Mouse (Mus musculus): ENCODE results near the gene Wdr24.
A peak's percentile ranks its signal among the peaks of the same experiment; 100 is the strongest.

The Wdr24 gene

GRCm38 (mm10) chr17:25831451-25832281, 8.2 kb downstream of the Wdr24 start:
- no peak for DNase-seq (ENCODE audit: inconsistent ontology term)

GRCm38 (mm10) chr17:25832436-25833290, 9.2 kb downstream of the Wdr24 start:
- DNase-seq (ENCODE audit: inconsistent ontology term), result peak; percentile 100

DNA sequence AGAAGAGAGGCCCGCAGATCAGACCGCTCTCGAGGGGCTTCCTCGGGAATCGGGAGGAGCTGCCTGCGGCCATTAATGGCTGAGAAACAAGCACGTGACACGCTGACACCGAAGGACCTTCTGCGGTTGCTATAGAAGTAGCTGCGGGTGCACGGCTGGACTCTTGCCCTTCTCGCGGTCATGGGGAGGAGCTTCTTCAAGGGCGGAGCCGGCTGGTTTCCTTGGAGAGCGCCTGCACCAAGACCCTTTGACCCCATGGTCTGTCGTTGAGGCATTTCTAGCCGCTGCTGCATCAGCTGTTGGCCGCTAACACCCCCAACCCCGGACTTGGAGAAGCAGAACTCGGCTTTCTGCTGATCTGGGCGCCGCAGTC, 9.8 kb downstream of the Wdr24 start, which contains the start of gene Stub1:
Stub1 (minus strand) TSS at position 114 of the 373 bp plus-strand sequence.
- peak; percentile 95 for DNase-seq (ENCODE audit: inconsistent ontology term)

- DNase-seq (ENCODE audit: inconsistent ontology term), result no peak
Observed at GRCm38 (mm10) chr17:25833961-25834594, 10.7 kb downstream of the Wdr24 start.

DNA sequence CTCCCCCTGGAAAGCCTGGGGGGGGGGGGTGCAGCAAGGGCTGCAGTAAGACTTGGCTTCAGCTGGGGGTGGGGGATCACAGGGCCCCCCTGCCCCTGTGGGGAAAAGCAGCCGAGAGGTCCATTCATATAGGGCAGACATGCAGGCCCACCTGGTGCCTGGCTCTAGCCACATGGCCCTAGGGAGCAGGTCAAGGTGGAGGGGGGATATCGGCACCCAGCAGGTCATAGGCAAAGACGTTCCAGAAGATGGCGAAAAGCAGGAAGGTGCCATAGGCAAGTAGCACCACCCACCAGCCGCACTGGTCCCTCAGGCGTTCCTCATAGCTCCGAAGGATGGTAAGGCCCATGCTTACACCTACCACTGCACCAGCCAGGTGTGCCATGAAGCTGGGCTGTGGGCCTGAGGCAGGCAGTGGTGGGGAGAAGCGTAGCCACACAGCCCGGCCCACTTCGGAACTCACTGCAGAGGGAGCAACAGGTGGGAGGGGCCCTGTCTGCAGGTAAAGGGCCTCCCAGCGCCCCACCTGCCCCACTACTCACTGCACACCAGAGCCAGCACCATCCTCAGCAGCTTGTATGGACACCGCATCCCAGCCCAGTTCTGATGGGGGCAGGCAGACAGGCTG, 11.3 kb downstream of the Wdr24 start:
- DNase-seq (ENCODE audit: inconsistent ontology term), result no peak

DNA sequence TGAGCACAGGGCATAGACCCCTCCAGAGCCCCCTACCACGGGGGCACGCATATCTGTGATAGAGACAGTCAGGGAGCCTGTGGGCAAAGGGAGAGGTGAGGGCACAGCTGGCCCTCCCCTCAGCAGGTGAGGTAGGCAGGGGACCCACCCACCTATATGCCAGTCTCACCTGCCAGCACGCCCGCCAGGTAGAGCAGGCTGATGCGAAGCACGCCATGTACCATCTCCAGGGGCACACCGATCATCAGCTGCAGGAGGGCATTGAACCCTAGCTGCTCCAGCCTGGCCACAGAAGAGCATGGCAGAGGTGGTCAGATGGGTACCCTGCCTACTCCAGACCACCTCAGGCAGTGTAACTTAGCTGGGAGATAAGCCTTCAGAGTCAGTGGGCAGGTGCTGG, 11.9 kb downstream of the Wdr24 start:
- no peak for DNase-seq (ENCODE audit: inconsistent ontology term)

GRCm38 (mm10) chr17:25835816-25836215, 12.4 kb downstream of the Wdr24 start:
- DNase-seq (ENCODE audit: inconsistent ontology term), result no peak

DNA sequence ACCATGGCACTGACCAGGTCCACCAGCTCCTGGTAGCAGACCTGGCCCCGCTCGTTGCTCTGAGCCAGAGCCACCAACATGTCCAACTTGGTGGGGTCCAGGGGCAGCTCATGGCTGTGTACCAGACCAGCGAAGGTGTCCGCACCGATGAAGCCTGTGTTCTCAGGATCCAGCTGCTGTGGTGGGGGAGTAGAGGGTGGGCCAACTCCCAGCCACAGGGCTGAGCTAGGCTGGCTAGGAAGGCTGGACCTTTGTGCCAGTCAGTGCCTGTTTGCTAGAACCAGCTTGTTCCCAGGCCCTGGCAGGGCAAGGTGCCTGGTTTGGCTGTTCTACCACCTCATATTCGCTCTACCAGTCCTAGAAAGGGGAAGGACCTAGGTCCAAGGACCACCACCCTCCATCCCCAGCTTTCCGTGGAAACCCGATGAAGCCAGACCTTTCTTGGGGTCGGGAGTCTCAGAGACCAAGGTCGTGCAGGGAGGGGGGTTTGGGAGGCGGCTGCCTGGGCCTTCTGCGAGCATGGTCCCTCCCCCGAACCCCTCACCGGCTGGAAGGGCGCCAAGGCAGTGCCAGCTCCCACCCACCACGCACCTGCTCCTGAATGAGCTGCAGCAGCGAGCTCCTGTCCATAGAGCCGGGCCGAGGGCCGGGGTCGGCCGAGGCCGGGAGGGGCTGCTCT, 13.1 kb downstream of the Wdr24 start:
- peak; percentile 32 for DNase-seq (ENCODE audit: inconsistent ontology term)

DNA sequence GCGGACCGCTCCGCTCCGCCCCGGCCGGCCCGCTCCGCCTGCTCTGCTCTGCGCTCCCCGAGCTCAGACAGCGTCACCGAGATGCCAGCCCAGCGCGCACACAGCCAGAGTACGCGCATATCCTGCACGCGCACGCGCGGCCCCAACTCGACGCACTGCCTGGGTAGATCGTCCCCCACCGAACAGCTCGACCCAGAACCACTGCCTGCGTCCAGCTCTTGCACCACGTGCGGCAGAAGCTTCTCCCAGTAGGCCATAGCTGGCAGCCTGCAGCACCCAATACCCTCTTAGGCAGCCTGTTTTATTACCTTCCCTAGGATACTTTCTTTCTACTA, 13.6 kb downstream of the Wdr24 start, which contains the start of gene Rhbdl1:
Rhbdl1 (minus strand) TSS at position 220 of the 335 bp plus-strand sequence.
- DNase-seq (ENCODE audit: inconsistent ontology term), result peak; percentile 82

- DNase-seq (ENCODE audit: inconsistent ontology term), result peak; percentile 48
Observed at GRCm38 (mm10) chr17:25837533-25837932, 14.1 kb downstream of the Wdr24 start.

- no peak for DNase-seq (ENCODE audit: inconsistent ontology term)
Observed at GRCm38 (mm10) chr17:25838904-25839303, 15.5 kb downstream of the Wdr24 start.

DNA sequence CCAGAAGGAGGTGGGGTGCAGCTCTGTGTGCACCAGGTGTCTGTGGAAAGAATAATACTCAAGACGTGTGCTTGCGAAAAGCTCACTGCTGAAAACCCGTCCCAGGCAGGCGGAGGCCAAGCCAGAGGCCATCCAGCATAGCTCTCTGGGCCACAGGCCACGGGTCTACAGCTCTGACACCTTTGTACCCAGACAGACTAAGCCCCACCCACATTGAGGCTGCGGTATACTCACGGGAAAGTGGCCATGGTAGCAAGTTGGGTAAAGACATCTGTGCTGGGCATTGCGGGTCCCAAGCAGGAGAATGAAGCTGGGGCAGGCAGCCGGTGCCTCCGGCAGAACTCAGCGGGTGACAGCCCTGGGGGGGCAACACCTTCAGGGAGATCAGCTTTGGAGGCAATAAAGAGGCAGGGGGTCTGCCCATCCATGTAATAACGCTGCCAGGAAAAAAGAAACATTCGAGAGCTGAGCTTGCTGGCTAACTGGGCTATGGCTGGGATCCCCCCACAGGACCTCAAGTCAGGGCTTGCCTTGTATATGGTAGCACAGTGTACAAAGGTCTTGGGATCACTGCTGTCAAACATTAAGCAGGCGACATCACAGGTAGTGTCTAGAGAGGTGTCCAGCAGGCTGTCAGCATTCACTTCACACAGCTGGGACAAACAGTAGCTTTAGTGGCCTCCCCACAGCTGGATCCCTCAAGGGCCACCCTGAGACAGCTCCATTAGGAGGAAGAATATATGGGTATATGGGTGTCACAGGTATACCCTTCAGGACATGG, 16.2 kb downstream of the Wdr24 start:
- DNase-seq (ENCODE audit: inconsistent ontology term), result no peak

- DNase-seq (ENCODE audit: inconsistent ontology term), result no peak
Observed at GRCm38 (mm10) chr17:25840519-25840918, 17.1 kb downstream of the Wdr24 start.

DNA sequence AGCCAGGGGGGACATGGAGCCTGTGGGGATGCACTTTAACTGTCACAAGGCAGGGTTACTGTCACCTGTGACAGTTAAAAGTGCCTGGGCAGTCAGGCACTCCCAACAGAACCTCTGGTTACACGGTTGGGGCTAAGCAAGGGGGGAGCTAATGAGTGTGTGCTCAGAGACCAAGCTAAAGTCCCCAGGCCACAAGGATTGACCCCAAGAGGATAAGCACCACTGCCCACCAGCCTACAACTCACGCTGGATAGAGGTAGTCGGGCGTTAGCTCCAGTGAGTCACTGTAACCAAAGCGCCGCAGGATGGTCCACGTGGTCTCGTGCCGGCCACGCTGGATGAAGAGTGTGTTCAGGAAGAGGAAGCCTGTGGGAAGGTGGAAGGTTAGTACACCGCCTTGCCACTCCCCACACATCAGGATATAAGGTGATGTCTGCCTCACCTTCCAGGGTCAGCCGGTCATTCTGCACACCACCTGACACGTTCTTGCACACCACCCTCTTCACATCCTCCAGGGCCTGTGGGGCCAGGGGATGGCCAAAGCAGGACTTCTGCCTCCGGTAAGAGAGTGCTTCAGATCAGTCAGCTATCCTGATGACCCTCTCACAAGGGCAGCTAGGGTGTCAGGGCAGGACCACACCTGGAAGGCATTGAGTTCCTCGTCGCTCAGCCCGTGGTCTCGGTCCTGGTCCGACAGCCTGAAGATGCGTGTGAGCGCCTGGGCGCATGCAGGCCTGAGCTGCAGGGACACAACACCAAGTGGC, 17.9 kb downstream of the Wdr24 start, which contains the start of gene Gm20683:
Gm20683 (minus strand) TSS at position 647 of the 764 bp plus-strand sequence.
- no peak for DNase-seq (ENCODE audit: inconsistent ontology term)

GRCm38 (mm10) chr17:25842509-25842908, 19.1 kb downstream of the Wdr24 start:
- DNase-seq (ENCODE audit: inconsistent ontology term), result no peak

DNA sequence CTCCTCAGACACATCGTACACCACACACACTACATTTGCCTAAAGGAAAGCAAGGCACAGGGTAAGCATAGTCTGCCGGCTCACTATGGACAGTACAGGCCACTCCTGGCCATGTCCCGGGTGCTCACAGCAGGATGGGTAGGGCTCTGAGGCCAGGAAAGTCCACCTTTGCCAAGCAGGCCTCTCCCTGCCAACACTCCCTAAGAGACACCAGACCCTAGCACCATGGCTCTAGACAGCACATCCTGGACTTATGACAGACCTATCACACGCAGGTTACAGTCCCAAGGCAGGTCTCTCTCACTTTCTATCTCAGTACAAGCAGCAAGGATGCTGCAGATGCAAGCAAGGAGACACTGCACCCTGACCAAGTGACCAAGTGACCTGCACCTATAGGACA, 19.7 kb downstream of the Wdr24 start:
- DNase-seq (ENCODE audit: inconsistent ontology term), result no peak

- DNase-seq (ENCODE audit: inconsistent ontology term), result no peak
Observed at GRCm38 (mm10) chr17:25843636-25844395, 20.4 kb downstream of the Wdr24 start.

DNA sequence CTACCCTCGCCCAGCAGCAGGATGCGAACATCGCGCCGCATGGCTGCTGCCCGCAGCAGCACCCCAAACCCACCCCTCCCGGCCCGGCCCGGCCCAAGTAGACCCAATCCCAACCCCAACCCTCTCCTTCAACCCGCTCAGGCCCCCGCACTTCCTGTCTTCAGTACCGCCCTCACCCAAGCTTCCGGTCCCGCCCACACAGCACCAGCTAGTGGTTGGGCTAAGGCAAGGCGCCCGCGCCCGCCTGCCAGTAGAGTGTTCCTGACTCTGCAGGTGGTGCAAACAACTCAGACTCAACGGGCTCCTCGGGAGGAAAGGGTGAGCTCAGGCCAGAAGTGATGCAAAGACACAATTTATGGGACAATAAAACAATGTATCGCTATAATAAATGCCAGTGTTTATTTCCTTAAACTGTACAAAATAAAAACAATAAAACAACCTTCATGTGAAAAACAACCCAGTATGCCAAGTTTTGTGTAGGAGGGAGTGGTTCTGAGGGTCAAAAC, 21.0 kb downstream of the Wdr24 start, which contains the start of gene Rhot2:
Rhot2 (minus strand) TSS at position 456 of the 506 bp plus-strand sequence.
- peak; percentile 96 for DNase-seq (ENCODE audit: inconsistent ontology term)

Measured in Muller cell, postnatal 12 days (primary cell).